Mouse (Mus musculus) intestine, embryonic 14.5 days (tissue): Measurements from ENCODE around the gene Bcam. TPM values are rescaled to one million over a fixed set of nuclear protein-coding genes. Genes with fewer than 3 reads are reported as not detected.

Experiments
- ATAC-seq: fragments of 200-750 bp; cut with Nextera tagmentation; replicated peaks from 2 replicates; pipeline ENCODE4 v1.8.0; 2017; ENCODE audit warnings: low read depth, moderate number of reproducible peaks, moderate TSS enrichment, moderate library complexity; ENCODE audit not compliant: low FRiP score, low TSS enrichment
- DNase-seq: peaks from one replicate; pipeline ENCODE4 v3.0.0-alpha.2; 2018; ENCODE audit warnings: low spot score
- H3K27ac ChIP-seq: fragments of 300-500 bp; sonication (generic); 2 replicates; pipeline ENCODE4 v1.5.1; 2014; ENCODE audit warnings: low read depth, mild to moderate bottlenecking, control low read depth
- H3K27me3 ChIP-seq: fragments of 300-500 bp; sonication (generic); replicated peaks from 2 replicates; pipeline ENCODE4 v1.6.1; 2014; ENCODE audit warnings: low read length, control low read depth; ENCODE audit not compliant: control insufficient read depth, insufficient read depth
- H3K36me3 ChIP-seq: fragments of 300-500 bp; sonication (generic); 2 replicates; pipeline ENCODE4 v1.6.1; 2014; ENCODE audit warnings: low read length, control low read depth; ENCODE audit not compliant: control insufficient read depth, insufficient read depth
- H3K4me1 ChIP-seq: fragments of 300-500 bp; sonication (generic); replicated peaks from 2 replicates; pipeline ENCODE4 v1.6.1; 2014; ENCODE audit warnings: low read length, control low read depth, mixed read lengths; ENCODE audit not compliant: control insufficient read depth, insufficient read depth
- H3K4me2 ChIP-seq: fragments of 300-500 bp; sonication (generic); 2 replicates; pipeline ENCODE4 v1.6.1; 2014; ENCODE audit warnings: low read length
- H3K4me3 ChIP-seq: fragments of 300-500 bp; sonication (generic); 2 replicates; pipeline ENCODE4 v1.5.1; 2014; ENCODE audit warnings: low read depth, low read length, control low read depth, mixed read lengths
- H3K9ac ChIP-seq: fragments of 300-500 bp; sonication (generic); 2 replicates; pipeline ENCODE4 v1.6.1; 2014; ENCODE audit warnings: mild to moderate bottlenecking, low read length
- H3K9me3 ChIP-seq: fragments of 300-500 bp; sonication (generic); 2 replicates; pipeline ENCODE4 v1.6.1; 2016; ENCODE audit warnings: low read length, control low read depth; ENCODE audit not compliant: control insufficient read depth
- WGBS: fragments of 180-500 bp; shearing (Covaris S2); extraction: QIAGEN DNeasy Blood & Tissue Kit; methylation state at CpG from one replicate; pipeline ENCODE4 v1.1.7; 2014; 5-methylcytosine and 5-hydroxymethylcytosine counted together
- polyA plus RNA-seq: library from polyadenylated mRNA; unstranded; fragments of >200 nt; fragmentation: Nextera tagmentation; extraction: Ambion mirVana; gene quantifications from 2 replicates; pipeline ENCODE4 v1.2.1, GENCODE M21; 2014

The Bcam gene
- polyA plus RNA-seq, 1 experiment from 2014 or later, result 89.6 TPM

DNA sequence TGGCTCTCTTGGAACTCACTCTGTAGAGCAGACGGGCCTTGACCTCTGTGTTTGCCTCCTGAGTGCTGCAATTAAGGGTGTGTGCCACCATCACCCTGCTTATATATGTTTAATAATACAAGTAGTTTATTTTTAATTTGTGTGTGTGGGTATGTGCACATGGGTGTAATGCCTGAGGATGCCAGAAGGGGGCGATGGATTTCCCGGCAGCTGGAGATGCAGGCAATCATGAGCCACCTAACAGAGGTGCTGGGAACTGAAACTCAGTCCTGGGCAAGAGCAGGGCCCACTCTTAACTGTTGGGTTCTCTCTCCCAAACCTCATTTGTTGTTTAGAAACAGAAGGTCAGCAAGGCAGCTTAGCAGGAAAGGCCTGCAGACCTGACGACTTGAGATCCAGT, 9.1 kb upstream of the Bcam start:
- H3K27ac ChIP-seq, result no peak overlapping the region
- DNase-seq, result no peak
- H3K27me3 ChIP-seq, result no peaks in the 10 kb centered on the region
- H3K9me3 ChIP-seq, result 0 out of 2 replicates have a peak, but pooled peaks cover 4% of the 10 kb centered on the region
- no peak overlapping the region for H3K4me3 ChIP-seq
- ATAC-seq, result no peak
- H3K36me3 ChIP-seq, result no peaks in the 10 kb centered on the region
- no peak overlapping the region for H3K4me2 ChIP-seq
- WGBS, result 78% methylated on average over 4 of the region's 4 CpGs
- H3K4me1 ChIP-seq, result no peaks in the 10 kb centered on the region
- H3K9ac ChIP-seq, result no peak overlapping the region

- Histone ChIP-seq H3K27me3 (no peaks in the 10 kb centered on the region), H3K27ac (no peak overlapping the region)
- no peak for ATAC-seq
These were observed 7.8 kb upstream of the Bcam start for GRCm38 (mm10) chr7:19778645-19779044.

GRCm38 (mm10) chr7:19777049-19777723, 6.4 kb upstream of the Bcam start:
- ATAC-seq (no peak; the same call in 1 of the 2 replicates), DNase-seq (no peak)
- Histone ChIP-seq H3K9me3 (no peaks in the 10 kb centered on the region), H3K27ac (no peak overlapping the region), H3K9ac (no peak overlapping the region), H3K27me3 (no peaks in the 10 kb centered on the region), H3K4me3 (no peak overlapping the region), H3K36me3 (no peaks in the 10 kb centered on the region), H3K4me1 (no peaks in the 10 kb centered on the region), H3K4me2 (no peak overlapping the region)
- 89% methylated on average over 11 of the region's 11 CpGs for WGBS

More at GRCm38 (mm10) chr7:19778645-19779044, 7.8 kb upstream of the Bcam start:
- 0 out of 2 replicates have a peak, but pooled peaks cover 4% of the 10 kb centered on the region for H3K9me3 ChIP-seq
- no peak overlapping the region for H3K4me3 ChIP-seq
- H3K4me2 ChIP-seq, result no peak overlapping the region
- H3K36me3 ChIP-seq, result no peaks in the 10 kb centered on the region
- DNase-seq, result no peak
- no peak overlapping the region for H3K9ac ChIP-seq
- WGBS, result 83% methylated on average over 8 of the region's 8 CpGs
- no peaks in the 10 kb centered on the region for H3K4me1 ChIP-seq

- no peak for ATAC-seq
- Histone ChIP-seq H3K4me2 (peak overlapping the region; percentile 72; the same call in 1 of the 2 replicates), H3K27ac (no peak overlapping the region), H3K9me3 (no peaks in the 10 kb centered on the region), H3K36me3 (no peaks in the 10 kb centered on the region), H3K9ac (no peak overlapping the region), H3K4me3 (no peak overlapping the region), H3K4me1 (peaks cover 23% of the 10 kb centered on the region), H3K27me3 (no peaks in the 10 kb centered on the region)
- 45% methylated on average over 4 of the region's 4 CpGs for WGBS
- no peak for DNase-seq
These were observed 866 bp upstream of the Bcam start for GRCm38 (mm10) chr7:19771682-19772081.

DNA sequence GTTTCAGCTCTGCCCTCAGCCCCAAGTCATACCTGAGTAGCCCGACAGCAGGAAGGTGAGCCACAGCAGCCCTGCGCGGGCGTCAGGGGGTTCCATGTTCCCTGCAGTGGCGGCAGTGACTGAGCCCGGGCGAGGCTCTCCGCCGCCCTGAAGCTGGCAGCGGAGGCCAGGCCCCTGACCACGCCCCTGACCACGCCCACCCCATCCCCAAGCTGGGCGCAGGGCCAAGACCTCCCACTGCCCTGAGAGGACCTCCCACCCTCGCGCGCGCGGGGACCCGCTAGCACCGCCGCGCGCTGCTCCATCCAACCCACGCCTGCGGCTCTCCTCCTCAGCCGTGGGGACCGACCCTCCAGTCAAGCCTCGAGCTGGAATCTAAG, 451 bp downstream of the Bcam start:
- Histone ChIP-seq H3K36me3 (peaks cover 7% of the 10 kb centered on the region; the same call in 1 of the 2 replicates), H3K4me3 (peak overlapping the region; percentile 55), H3K4me2 (peak overlapping the region; percentile 72), H3K9ac (peak overlapping the region; percentile 64), H3K27me3 (no peaks in the 10 kb centered on the region), H3K4me1 (peaks cover 23% of the 10 kb centered on the region), H3K27ac (0 out of 2 replicates have a peak overlapping the region, but pooled peaks have one; percentile 24), H3K9me3 (no peaks in the 10 kb centered on the region)
- ATAC-seq (peak; percentile 76), DNase-seq (peak; percentile 98)
- under 1% methylated on average over 28 of the region's 28 CpGs for WGBS

DNA sequence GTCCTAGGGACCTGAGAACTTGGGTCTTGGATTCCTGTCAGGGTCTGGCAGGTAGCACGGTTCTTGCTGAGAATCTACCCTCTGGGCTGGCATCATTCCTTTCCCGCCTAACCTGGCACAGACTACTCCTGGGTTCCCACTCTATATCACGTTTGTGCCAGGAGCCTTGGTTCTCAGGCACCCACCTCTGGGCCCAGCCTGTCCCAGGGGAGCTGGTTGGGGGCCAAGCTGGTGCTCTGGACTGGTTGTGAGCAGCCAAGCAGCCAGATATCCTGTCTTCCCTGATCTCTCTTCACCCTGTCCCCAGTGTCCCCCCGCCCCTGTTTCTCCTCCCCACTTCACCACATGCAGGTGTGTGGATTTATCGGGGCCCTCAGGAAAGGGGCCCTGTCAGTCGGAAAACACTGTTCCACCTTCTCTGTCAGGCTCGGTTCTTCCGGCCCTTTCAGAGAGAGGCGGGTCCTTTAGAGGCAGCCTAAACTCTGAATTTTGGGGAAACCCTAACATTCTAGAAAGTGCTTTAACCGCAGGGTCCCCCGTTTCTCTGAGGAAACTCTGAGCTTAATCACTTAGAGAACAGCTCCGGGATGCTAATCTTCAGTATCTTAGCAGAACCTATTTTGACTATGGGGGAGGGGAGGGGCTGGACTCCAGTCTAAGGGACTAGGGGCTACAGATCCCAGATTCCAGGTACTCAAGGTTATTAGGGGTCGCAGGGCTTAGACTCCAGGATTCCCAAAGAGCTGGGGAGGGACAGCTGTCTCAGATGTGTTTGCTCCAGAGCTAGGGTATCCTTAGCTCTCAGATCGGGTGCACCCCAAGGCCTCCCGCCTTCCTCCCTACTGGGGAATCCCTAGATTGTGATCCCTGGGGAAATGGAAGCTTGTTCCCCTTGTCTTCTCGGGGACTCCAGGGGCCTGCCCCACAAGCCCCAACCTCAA, 1.1 kb downstream of the Bcam start:
- Histone ChIP-seq H3K36me3 (peaks cover 14% of the 10 kb centered on the region), H3K27me3 (no peaks in the 10 kb centered on the region), H3K4me2 (peak overlapping the region; percentile 72), H3K27ac (0 out of 2 replicates have a peak overlapping the region, but pooled peaks have one; percentile 24), H3K9me3 (no peaks in the 10 kb centered on the region), H3K4me3 (peak overlapping the region; percentile 55), H3K9ac (peak overlapping the region; percentile 64), H3K4me1 (peaks cover 23% of the 10 kb centered on the region)
- WGBS, result 6% methylated on average over 16 of the region's 16 CpGs
- DNase-seq (no peak), ATAC-seq (peak; percentile 16)

DNA sequence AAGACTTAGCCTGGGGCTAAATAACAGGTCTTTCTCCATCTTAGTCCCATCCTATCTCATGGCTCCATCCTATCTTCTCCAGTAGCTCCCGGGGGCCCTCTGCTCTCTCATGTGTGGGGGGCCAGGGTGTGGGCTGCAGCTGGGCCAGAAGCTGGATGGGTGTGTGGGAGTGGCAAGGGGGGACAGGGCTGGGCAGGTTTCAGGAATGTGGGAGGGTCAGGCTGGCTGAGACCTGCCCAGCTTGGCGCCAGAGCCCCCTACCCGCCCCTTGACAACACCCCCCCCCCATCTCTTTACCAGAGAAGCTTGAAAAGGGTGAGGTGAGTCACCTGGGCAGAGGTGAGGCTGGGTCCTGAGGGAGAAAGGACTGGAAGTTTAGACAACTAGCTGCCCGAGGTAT, 1.8 kb downstream of the Bcam start:
- Histone ChIP-seq H3K4me1 (peaks cover 23% of the 10 kb centered on the region), H3K36me3 (peaks cover 21% of the 10 kb centered on the region), H3K9ac (peak overlapping the region; percentile 64), H3K4me2 (peak overlapping the region; percentile 72), H3K9me3 (no peaks in the 10 kb centered on the region), H3K4me3 (peak overlapping the region; percentile 55), H3K27ac (no peak overlapping the region), H3K27me3 (no peaks in the 10 kb centered on the region)
- 13% methylated on average over 4 of the region's 4 CpGs for WGBS
- DNase-seq, result no peak
- peak; percentile 28 for ATAC-seq

- ATAC-seq, result no peak
- Histone ChIP-seq H3K36me3 (peaks cover 26% of the 10 kb centered on the region), H3K4me2 (peak overlapping the region; percentile 72; the same call in 1 of the 2 replicates), H3K4me1 (peaks cover 23% of the 10 kb centered on the region), H3K9ac (no peak overlapping the region), H3K4me3 (no peak overlapping the region), H3K27me3 (no peaks in the 10 kb centered on the region), H3K27ac (no peak overlapping the region), H3K9me3 (no peaks in the 10 kb centered on the region)
- WGBS, result 68% methylated on average over 14 of the region's 14 CpGs
- no peak for DNase-seq
These were observed 2.6 kb downstream of the Bcam start for GRCm38 (mm10) chr7:19768251-19768650.
